ENCODE assay signal across 9 mouse cellular contexts in the genomic region with DNA sequence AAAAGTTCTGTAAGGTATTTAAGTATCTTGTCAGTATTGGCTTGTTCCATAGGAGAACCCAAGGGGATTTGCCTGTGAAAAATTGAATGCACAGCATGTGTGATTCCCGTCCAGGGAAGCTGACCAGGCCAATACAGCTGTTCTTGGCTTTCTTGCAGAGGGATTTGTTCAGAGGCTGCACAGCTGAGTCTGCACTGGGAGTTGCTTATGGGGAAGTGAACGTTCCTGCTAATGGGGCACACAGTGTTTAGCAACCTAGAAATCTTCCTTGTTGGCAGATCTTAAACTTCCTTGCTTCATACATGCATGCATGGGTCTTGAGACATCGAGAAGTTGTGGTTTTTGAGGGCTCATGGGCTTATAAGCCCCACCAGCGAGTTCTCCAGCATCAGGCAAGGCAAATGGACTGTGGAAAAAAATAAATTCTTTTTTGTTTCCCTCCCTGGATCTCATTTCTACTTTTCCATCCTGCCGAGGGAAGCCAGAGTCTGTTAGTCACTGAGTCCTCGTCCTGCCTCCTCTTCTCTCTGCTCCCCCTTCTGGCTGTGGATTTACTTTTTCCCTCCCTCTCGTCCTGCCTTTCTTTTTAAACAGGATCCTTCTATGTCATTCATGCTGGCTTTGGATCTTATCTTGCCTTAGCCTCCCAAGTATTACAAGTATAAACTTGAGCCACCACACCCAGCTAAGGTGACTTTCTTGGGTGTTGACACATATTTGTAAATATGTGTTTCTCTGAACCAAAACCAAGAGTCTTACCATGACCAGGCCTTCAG. TPM values are rescaled to one million over a fixed set of nuclear protein-coding genes. Genes with fewer than 3 reads are reported as not detected.
DNase-seq lines count a peak whose midpoint lies in the region; ATAC-seq and TF ChIP-seq lines count a peak whose summit lies in the region.
"Had no signal": no experiment of that assay in that cellular context is flagged by ENCODE, and none has a peak within 500 bp of the region (broad histone marks: within the 10 kb centered on the region; RNA-seq: fewer than 3 reads in every experiment).

No protein-coding gene starts in this region.

- WGBS in kidney, adult 2 months: 54% methylated on average over 7 of the region's 7 CpGs

- H3K4me3 ChIP-seq in kidney, adult 2 months (ENCODE audit: insufficient read depth, low read depth, low read length): no peak overlapping the region
- H3K4me3 ChIP-seq: midbrain, embryonic 15.5 days had no signal

- no peaks in the 10 kb centered on the region for H3K4me1 ChIP-seq in kidney, adult 2 months (ENCODE audit: control insufficient read depth, insufficient read depth, low read length)

- H3K27me3 ChIP-seq in kidney, adult 2 months (replicated peaks; ENCODE audit: control insufficient read depth, insufficient read depth, low read length): no peaks in the 10 kb centered on the region
- H3K27me3 ChIP-seq: midbrain, embryonic 15.5 days had no signal

- TF ChIP-seq CTCF in kidney, adult 2 months (conservative IDR thresholded peaks at IDR 0.05; ENCODE audit: insufficient read depth, insufficient read length, low read depth, low read length): no peak

- H3K27ac ChIP-seq in kidney, adult 2 months (ENCODE audit: insufficient read depth, low read depth, low read length): no peak overlapping the region
- H3K27ac ChIP-seq: midbrain, embryonic 15.5 days had no signal

- DNase-seq in gastrocnemius, postnatal 14 days: peak; percentile 9
- DNase-seq in gastrocnemius, postnatal 36 days: no peak
- DNase-seq in 416B (ENCODE audit: low read depth): peak; percentile 77
- peak; percentile 37 for DNase-seq in lung, postnatal 10 days
- DNase-seq in kidney, adult 2 months: no peak
- no peak for DNase-seq in c-Kit-positive CD71-positive TER-119-positive erythroid progenitor cells, embryonic 14.5 days (ENCODE audit: low spot score)
- DNase-seq in adrenal gland, postnatal 25 days: no peak

- TF ChIP-seq POLR2A in kidney, adult 2 months (IDR thresholded peaks at IDR 0.05; ENCODE audit: low read depth, low read length): no peak

- peak; percentile 83 for ATAC-seq in common myeloid progenitor, adult 5-6 weeks (replicated peaks; ENCODE audit: low read depth, poor library complexity, severe bottlenecking)

- H3K36me3 ChIP-seq in kidney, adult 2 months (ENCODE audit: control insufficient read depth, insufficient read depth, low read length): no peaks in the 10 kb centered on the region
- H3K36me3 ChIP-seq: midbrain, embryonic 15.5 days had no signal

- intact Hi-C loops in gastrocnemius, postnatal 14 days (cut with DNase I; ENCODE audit: low total_unique reads): loop anchor here (2.0 kb wide), 1 partner anchor 65 kb away; no protein-coding TSS in a partner anchor
- intact Hi-C loops in gastrocnemius, postnatal 36 days (cut with DNase I): loop anchor here (2.0 kb wide), 1 partner anchor 67 kb away; the partner anchor contains the start of gene Tesk2

RNA-seq across cellular contexts. Expression of gene Toe1, which starts 19.3 kb away (rescaled TPM):
- total RNA-seq in gastrocnemius, postnatal 14 days (2021): 1 to 10 TPM; 5.6 to 5.7 TPM
- total RNA-seq in gastrocnemius, postnatal 36 days (2021): 1 to 10 TPM; 4.4 TPM
- 31.4 and 38.1 TPM in 2 replicates for total RNA-seq in common myeloid progenitor, adult 5-6 weeks (2017)
- polyA plus RNA-seq in kidney, adult 2 months (2012; rRNA removed): 19.2 and 19.6 TPM in 2 replicates
- 18.1 and 25.1 TPM in 2 replicates for total RNA-seq in adrenal gland, postnatal 25 days (2021)

RNA-seq across cellular contexts. Expression of gene Mutyh, which starts 19.4 kb away (rescaled TPM):
- 1 to 10 TPM in 1 of 2 experiments, under 1 TPM in 1; 1.00 to 1.6 TPM for total RNA-seq in gastrocnemius, postnatal 14 days (2021)
- total RNA-seq in gastrocnemius, postnatal 36 days (2021): 1 to 10 TPM; 1.1 to 1.2 TPM
- 2.1 and 2.9 TPM in 2 replicates for total RNA-seq in common myeloid progenitor, adult 5-6 weeks (2017)
- 2.7 and 2.9 TPM in 2 replicates for polyA plus RNA-seq in kidney, adult 2 months (2012; rRNA removed)
- 3.9 and 9.0 TPM in 2 replicates for total RNA-seq in adrenal gland, postnatal 25 days (2021)

RNA-seq across cellular contexts. Expression of gene Hpdl, which starts 33.3 kb away (rescaled TPM):
- 1 to 10 TPM; 2.7 to 2.9 TPM for total RNA-seq in gastrocnemius, postnatal 14 days (2021)
- 1 to 10 TPM; 1.5 to 2.9 TPM for total RNA-seq in gastrocnemius, postnatal 36 days (2021)
- 0.39 and 0.41 TPM in 2 replicates for total RNA-seq in common myeloid progenitor, adult 5-6 weeks (2017)
- polyA plus RNA-seq in kidney, adult 2 months (2012; rRNA removed): 2.1 and 2.5 TPM in 2 replicates
- total RNA-seq in adrenal gland, postnatal 25 days (2021): 2.7 and 3.6 TPM in 2 replicates

Comparison
In these comparisons a context has a peak if more than half of its experiments do, and no peak if none do; other contexts are left out.
1. DNase-seq: peak in gastrocnemius, postnatal 14 days (single experiment), 416B (single experiment) and lung, postnatal 10 days (single experiment); none in gastrocnemius, postnatal 36 days (0 of 2), kidney, adult 2 months (single experiment), c-Kit-positive CD71-positive TER-119-positive erythroid progenitor cells, embryonic 14.5 days (single experiment) and adrenal gland, postnatal 25 days (single experiment).